Mouse (Mus musculus): ENCODE measurements around the gene Slc25a47. TPM values are rescaled to one million over a fixed set of nuclear protein-coding genes. Genes with fewer than 3 reads are reported as not detected.

Gene Slc25a47
- polyA plus RNA-seq, 1 experiment from 2014 or later, result 4.3 TPM

GRCm38 (mm10) chr12:108810309-108810708, 25.5 kb upstream of the Slc25a47 start:
- Histone ChIP-seq H3K9ac (ENCODE audit: low read length) (no peak overlapping the region), H3K27ac (replicated peaks) (no peak overlapping the region), H3K27me3 (ENCODE audit: control insufficient read depth, insufficient read depth, low read length) (no peaks in the 10 kb centered on the region), H3K4me1 (replicated peaks; ENCODE audit: control insufficient read depth, insufficient read depth) (no peaks in the 10 kb centered on the region), H3K9me3 (ENCODE audit: control insufficient read depth, low read length) (no peaks in the 10 kb centered on the region), H3K36me3 (ENCODE audit: control insufficient read depth, insufficient read depth, low read length) (peaks cover 3% of the 10 kb centered on the region; the same call in 1 of the 2 replicates), H3K4me2 (replicated peaks; ENCODE audit: low read depth) (no peak overlapping the region), H3K4me3 (ENCODE audit: low read depth, low read length) (no peak overlapping the region)
- DNase-seq (ENCODE audit: low spot score) (no peak), ATAC-seq (ENCODE audit: low FRiP score, low TSS enrichment) (no peak)
- TF ChIP-seq CTCF (IDR thresholded peaks at IDR 0.05; ENCODE audit: low read depth), result no peak
- TF ChIP-seq EP300 (optimal IDR thresholded peaks at IDR 0.05), result no peak
- WGBS, result 79% methylated on average over 7 of the region's 7 CpGs

DNA sequence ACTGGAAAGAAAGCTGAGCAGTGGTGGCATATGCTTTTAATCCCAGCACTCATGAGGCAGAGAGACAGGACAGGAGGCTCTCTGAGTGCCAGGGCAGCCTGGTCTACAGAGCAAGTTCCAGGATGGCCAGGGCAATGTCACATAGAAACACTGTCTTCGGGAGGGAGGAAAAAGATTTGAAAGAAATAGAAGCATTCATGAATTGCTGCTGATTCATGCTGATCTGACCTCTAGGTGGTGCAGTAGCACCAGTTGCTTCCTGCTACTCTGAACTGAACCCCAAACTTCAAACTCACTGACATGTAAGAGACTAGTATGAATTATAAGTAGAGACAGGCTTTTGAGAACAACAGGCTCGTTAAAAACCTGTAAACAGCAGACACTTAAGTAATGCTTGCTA, 24.7 kb upstream of the Slc25a47 start:
- Histone ChIP-seq H3K4me1 (replicated peaks; ENCODE audit: control insufficient read depth, insufficient read depth) (no peaks in the 10 kb centered on the region), H3K27me3 (ENCODE audit: control insufficient read depth, insufficient read depth, low read length) (no peaks in the 10 kb centered on the region), H3K36me3 (ENCODE audit: control insufficient read depth, insufficient read depth, low read length) (peaks cover 3% of the 10 kb centered on the region; the same call in 1 of the 2 replicates), H3K9me3 (ENCODE audit: control insufficient read depth, low read length) (no peaks in the 10 kb centered on the region), H3K27ac (replicated peaks) (no peak overlapping the region), H3K4me2 (replicated peaks; ENCODE audit: low read depth) (no peak overlapping the region), H3K4me3 (ENCODE audit: low read depth, low read length) (no peak overlapping the region), H3K9ac (ENCODE audit: low read length) (no peak overlapping the region)
- DNase-seq (ENCODE audit: low spot score) (no peak), ATAC-seq (ENCODE audit: low FRiP score, low TSS enrichment) (peak; percentile 38; the same call in 1 of the 2 replicates)
- TF ChIP-seq CTCF (IDR thresholded peaks at IDR 0.05; ENCODE audit: low read depth) (peak; percentile 81), EP300 (optimal IDR thresholded peaks at IDR 0.05) (no peak)
- 35% methylated on average over 2 of the region's 2 CpGs for WGBS

- DNase-seq (ENCODE audit: low spot score) (no peak), ATAC-seq (ENCODE audit: low FRiP score, low TSS enrichment) (no peak)
- Histone ChIP-seq H3K4me3 (ENCODE audit: low read depth, low read length) (no peak overlapping the region), H3K9me3 (ENCODE audit: control insufficient read depth, low read length) (no peaks in the 10 kb centered on the region), H3K4me2 (replicated peaks; ENCODE audit: low read depth) (no peak overlapping the region), H3K36me3 (ENCODE audit: control insufficient read depth, insufficient read depth, low read length) (peaks cover 6% of the 10 kb centered on the region; the same call in 1 of the 2 replicates), H3K9ac (ENCODE audit: low read length) (no peak overlapping the region), H3K27me3 (ENCODE audit: control insufficient read depth, insufficient read depth, low read length) (no peaks in the 10 kb centered on the region), H3K4me1 (replicated peaks; ENCODE audit: control insufficient read depth, insufficient read depth) (no peaks in the 10 kb centered on the region), H3K27ac (replicated peaks) (no peak overlapping the region)
- TF ChIP-seq EP300 (optimal IDR thresholded peaks at IDR 0.05) (no peak), CTCF (IDR thresholded peaks at IDR 0.05; ENCODE audit: low read depth) (no peak)
- WGBS, result 73% methylated on average over 6 of the region's 6 CpGs
These were observed 23.4 kb upstream of the Slc25a47 start for GRCm38 (mm10) chr12:108812463-108812862.

DNA sequence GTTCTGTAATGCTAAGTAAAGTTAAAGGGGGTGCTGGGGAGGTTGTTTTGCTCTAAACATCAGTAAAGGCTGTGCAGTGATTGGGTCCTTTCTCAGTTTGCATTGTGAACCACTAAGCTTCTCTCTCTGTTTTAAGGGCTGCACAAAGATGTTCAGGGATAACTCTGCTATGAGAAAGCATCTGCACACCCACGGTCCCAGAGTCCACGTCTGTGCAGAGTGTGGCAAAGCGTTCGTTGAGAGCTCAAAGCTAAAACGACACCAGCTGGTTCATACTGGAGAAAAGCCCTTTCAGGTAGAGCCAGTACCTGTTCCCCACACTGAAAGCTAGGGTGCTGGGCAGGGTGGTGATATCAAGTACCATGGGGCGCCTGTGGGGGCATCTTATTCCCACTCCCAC, 21.4 kb upstream of the Slc25a47 start:
- Histone ChIP-seq H3K4me1 (replicated peaks; ENCODE audit: control insufficient read depth, insufficient read depth) (no peaks in the 10 kb centered on the region), H3K27ac (replicated peaks) (no peak overlapping the region), H3K27me3 (ENCODE audit: control insufficient read depth, insufficient read depth, low read length) (no peaks in the 10 kb centered on the region), H3K36me3 (ENCODE audit: control insufficient read depth, insufficient read depth, low read length) (peaks cover 5% of the 10 kb centered on the region; the same call in 1 of the 2 replicates), H3K9me3 (ENCODE audit: control insufficient read depth, low read length) (no peaks in the 10 kb centered on the region), H3K4me2 (replicated peaks; ENCODE audit: low read depth) (no peak overlapping the region), H3K9ac (ENCODE audit: low read length) (no peak overlapping the region), H3K4me3 (ENCODE audit: low read depth, low read length) (no peak overlapping the region)
- ATAC-seq (ENCODE audit: low FRiP score, low TSS enrichment) (no peak), DNase-seq (ENCODE audit: low spot score) (no peak)
- WGBS, result 87% methylated on average over 6 of the region's 6 CpGs
- TF ChIP-seq EP300 (optimal IDR thresholded peaks at IDR 0.05) (no peak), CTCF (IDR thresholded peaks at IDR 0.05; ENCODE audit: low read depth) (no peak)

GRCm38 (mm10) chr12:108816569-108816968, 19.3 kb upstream of the Slc25a47 start:
- WGBS, result 74% methylated on average over 11 of the region's 11 CpGs
- H3K36me3 ChIP-seq (ENCODE audit: control insufficient read depth, insufficient read depth, low read length), result peaks cover 7% of the 10 kb centered on the region; the same call in 1 of the 2 replicates
- no peak for ATAC-seq (ENCODE audit: low FRiP score, low TSS enrichment)
- no peak overlapping the region for H3K4me2 ChIP-seq (replicated peaks; ENCODE audit: low read depth)
- no peak overlapping the region for H3K4me3 ChIP-seq (ENCODE audit: low read depth, low read length)
- no peaks in the 10 kb centered on the region for H3K9me3 ChIP-seq (ENCODE audit: control insufficient read depth, low read length)
- no peak overlapping the region for H3K9ac ChIP-seq (ENCODE audit: low read length)
- H3K27ac ChIP-seq (replicated peaks), result no peak overlapping the region
- no peak for DNase-seq (ENCODE audit: low spot score)
- no peak for TF ChIP-seq CTCF (IDR thresholded peaks at IDR 0.05; ENCODE audit: low read depth)
- no peak for TF ChIP-seq EP300 (optimal IDR thresholded peaks at IDR 0.05)
- H3K4me1 ChIP-seq (replicated peaks; ENCODE audit: control insufficient read depth, insufficient read depth), result no peaks in the 10 kb centered on the region
- no peaks in the 10 kb centered on the region for H3K27me3 ChIP-seq (ENCODE audit: control insufficient read depth, insufficient read depth, low read length)

GRCm38 (mm10) chr12:108820461-108820860, 15.4 kb upstream of the Slc25a47 start:
- no peaks in the 10 kb centered on the region for H3K27me3 ChIP-seq (ENCODE audit: control insufficient read depth, insufficient read depth, low read length)
- H3K4me3 ChIP-seq (ENCODE audit: low read depth, low read length), result no peak overlapping the region
- no peak overlapping the region for H3K9ac ChIP-seq (ENCODE audit: low read length)
- TF ChIP-seq EP300 (optimal IDR thresholded peaks at IDR 0.05), result no peak
- TF ChIP-seq CTCF (IDR thresholded peaks at IDR 0.05; ENCODE audit: low read depth), result no peak
- no peaks in the 10 kb centered on the region for H3K9me3 ChIP-seq (ENCODE audit: control insufficient read depth, low read length)
- H3K4me1 ChIP-seq (replicated peaks; ENCODE audit: control insufficient read depth, insufficient read depth), result no peaks in the 10 kb centered on the region
- H3K36me3 ChIP-seq (ENCODE audit: control insufficient read depth, insufficient read depth, low read length), result peaks cover 7% of the 10 kb centered on the region; the same call in 1 of the 2 replicates
- H3K27ac ChIP-seq (replicated peaks), result no peak overlapping the region
- no peak overlapping the region for H3K4me2 ChIP-seq (replicated peaks; ENCODE audit: low read depth)
- ATAC-seq (ENCODE audit: low FRiP score, low TSS enrichment) (no peak), DNase-seq (ENCODE audit: low spot score) (no peak)
- WGBS, result 91% methylated on average over 4 of the region's 4 CpGs
